Mouse (Mus musculus): ENCODE results near the gene Glb1. TPM values are rescaled to one million over a fixed set of nuclear protein-coding genes. Genes with fewer than 3 reads are reported as not detected.
A peak's percentile ranks its signal among the peaks of the same experiment; 100 is the strongest.

Gene Glb1
- polyA plus RNA-seq, 2 experiments = 10.2 to 13.1 TPM

- DNase-seq (ENCODE audit: low read depth in 3 of 3, low spot score in 3 of 3) (no peak), ATAC-seq (ENCODE audit: insufficient read depth) (no peak)
- Histone ChIP-seq H3K36me3 (replicated peaks; ENCODE audit: control insufficient read depth, insufficient read depth, low read depth) (no peaks in the 10 kb centered on the region), H3K4me3 (ENCODE audit: insufficient read depth in 1 of 2, low read depth in 2 of 2, low read length in 2 of 2) (no peak overlapping the region), H3K27me3 (ENCODE audit: control insufficient read depth, insufficient read depth, low read length) (no peaks in the 10 kb centered on the region), H3K9ac (replicated peaks) (no peak overlapping the region), H3K9me3 (ENCODE audit: control insufficient read depth, low read length) (no peaks in the 10 kb centered on the region), H3K27ac (no peak overlapping the region), H3K4me1 (replicated peaks; ENCODE audit: control insufficient read depth in 2 of 2, insufficient read depth in 2 of 2, low read length in 1 of 2) (peaks cover 4 to 10% of the 10 kb centered on the region in 2 experiments; a peak in 3 of 4 replicates), H3K4me2 (ENCODE audit: low read depth) (no peak overlapping the region)
- no peak for TF ChIP-seq EP300 (IDR thresholded peaks at IDR 0.05; ENCODE audit: low read depth)
- no peak for TF ChIP-seq CTCF (IDR thresholded peaks at IDR 0.05; ENCODE audit: low read depth)
- 85% methylated on average over 8 of the region's 8 CpGs for WGBS (ENCODE audit: insufficient replicate concordance)
Measured at GRCm38 (mm10) chr9:114446887-114447286, 46.0 kb downstream of the Glb1 start.

GRCm38 (mm10) chr9:114448700-114449099 is 47.8 kb downstream of the Glb1 start:
- no peak for TF ChIP-seq EP300 (IDR thresholded peaks at IDR 0.05; ENCODE audit: low read depth)
- no peak for TF ChIP-seq CTCF (IDR thresholded peaks at IDR 0.05; ENCODE audit: low read depth)
- 68% methylated on average over 5 of the region's 5 CpGs for WGBS (ENCODE audit: insufficient replicate concordance)
- Histone ChIP-seq H3K36me3 (replicated peaks; ENCODE audit: control insufficient read depth, insufficient read depth, low read depth) (no peaks in the 10 kb centered on the region), H3K4me2 (ENCODE audit: low read depth) (no peak overlapping the region), H3K27me3 (ENCODE audit: control insufficient read depth, insufficient read depth, low read length) (no peaks in the 10 kb centered on the region), H3K27ac (no peak overlapping the region), H3K4me3 (ENCODE audit: insufficient read depth in 1 of 2, low read depth in 2 of 2, low read length in 2 of 2) (no peak overlapping the region), H3K9ac (replicated peaks) (no peak overlapping the region), H3K9me3 (ENCODE audit: control insufficient read depth, low read length) (no peaks in the 10 kb centered on the region), H3K4me1 (replicated peaks; ENCODE audit: control insufficient read depth in 2 of 2, insufficient read depth in 2 of 2, low read length in 1 of 2) (peaks cover 4 to 10% of the 10 kb centered on the region in 2 experiments; a peak in 3 of 4 replicates)
- peak in 2 of 3 experiments; percentile 4 to 24 for DNase-seq (ENCODE audit: low read depth in 3 of 3, low spot score in 3 of 3)
- ATAC-seq (ENCODE audit: insufficient read depth) = peak; percentile 71

DNA sequence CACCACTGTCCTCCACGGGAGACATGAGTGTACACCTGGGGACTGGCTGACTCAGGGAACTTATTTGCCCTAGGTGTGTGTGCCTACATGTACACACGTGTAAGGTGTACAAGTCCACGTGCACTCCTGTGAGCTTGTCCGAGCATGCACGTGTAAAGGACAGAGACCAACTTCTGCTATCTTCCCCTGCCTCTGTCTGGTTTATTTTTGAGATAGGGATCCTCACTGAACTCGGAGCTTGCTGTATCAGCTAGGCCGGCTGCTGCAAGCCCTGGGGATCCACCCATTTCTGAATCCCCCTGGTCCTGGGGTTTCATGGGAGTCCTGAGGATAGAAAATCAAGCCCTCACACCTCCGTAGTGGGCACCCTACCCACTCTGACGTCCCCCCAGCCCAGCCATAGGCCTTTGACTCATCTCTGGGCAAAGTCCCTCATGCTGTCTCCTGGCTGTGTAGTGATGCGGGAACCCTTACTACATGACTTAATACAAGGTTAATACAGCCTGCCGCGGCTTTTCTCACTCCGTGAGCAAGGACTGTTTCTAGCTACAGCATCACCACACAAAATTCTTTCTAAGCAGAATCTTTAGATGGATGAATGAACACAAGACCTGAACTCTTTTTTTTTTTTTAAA is 48.4 kb downstream of the Glb1 start:
- DNase-seq (ENCODE audit: low read depth in 3 of 3, low spot score in 3 of 3) = peak in 1 of 3 experiments; percentile 24
- Histone ChIP-seq H3K9me3 (ENCODE audit: control insufficient read depth, low read length) (no peaks in the 10 kb centered on the region), H3K9ac (replicated peaks) (no peak overlapping the region), H3K4me2 (ENCODE audit: low read depth) (no peak overlapping the region), H3K4me1 (replicated peaks; ENCODE audit: control insufficient read depth in 2 of 2, insufficient read depth in 2 of 2, low read length in 1 of 2) (peaks cover 4 to 10% of the 10 kb centered on the region in 2 experiments; a peak in 3 of 4 replicates), H3K36me3 (replicated peaks; ENCODE audit: control insufficient read depth, insufficient read depth, low read depth) (no peaks in the 10 kb centered on the region), H3K4me3 (ENCODE audit: insufficient read depth in 1 of 2, low read depth in 2 of 2, low read length in 2 of 2) (no peak overlapping the region), H3K27ac (no peak overlapping the region), H3K27me3 (ENCODE audit: control insufficient read depth, insufficient read depth, low read length) (no peaks in the 10 kb centered on the region)
- no peak for TF ChIP-seq EP300 (IDR thresholded peaks at IDR 0.05; ENCODE audit: low read depth)
- TF ChIP-seq CTCF (IDR thresholded peaks at IDR 0.05; ENCODE audit: low read depth) = no peak
- peak; percentile 80 for ATAC-seq (ENCODE audit: insufficient read depth)
- 56% methylated on average over 13 of the region's 13 CpGs for WGBS (ENCODE audit: insufficient replicate concordance)

DNA sequence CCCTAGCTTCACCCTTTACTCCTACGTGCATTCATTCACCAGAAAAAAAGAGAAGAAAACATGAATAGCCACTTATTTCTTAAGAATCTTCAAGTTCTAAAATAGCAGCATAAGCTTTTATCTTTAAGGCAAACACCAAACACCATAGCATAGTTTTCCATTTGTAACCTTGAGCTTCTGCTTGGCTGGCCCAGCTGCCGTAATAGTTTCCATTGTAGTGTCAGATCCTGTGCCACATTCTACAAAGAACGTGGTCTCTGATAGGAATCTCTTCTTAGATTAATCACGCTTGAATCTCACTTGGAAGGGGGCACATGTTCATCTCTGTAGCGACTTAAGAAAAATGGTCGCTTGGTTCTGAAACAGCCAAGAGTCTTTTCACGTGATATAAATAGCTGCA is 50.7 kb downstream of the Glb1 start:
- WGBS (ENCODE audit: insufficient replicate concordance) = 69% methylated on average over 7 of the region's 7 CpGs
- H3K4me1 ChIP-seq (replicated peaks; ENCODE audit: control insufficient read depth in 2 of 2, insufficient read depth in 2 of 2, low read length in 1 of 2) = peaks cover 4 to 10% of the 10 kb centered on the region in 2 experiments; a peak in 3 of 4 replicates

DNA sequence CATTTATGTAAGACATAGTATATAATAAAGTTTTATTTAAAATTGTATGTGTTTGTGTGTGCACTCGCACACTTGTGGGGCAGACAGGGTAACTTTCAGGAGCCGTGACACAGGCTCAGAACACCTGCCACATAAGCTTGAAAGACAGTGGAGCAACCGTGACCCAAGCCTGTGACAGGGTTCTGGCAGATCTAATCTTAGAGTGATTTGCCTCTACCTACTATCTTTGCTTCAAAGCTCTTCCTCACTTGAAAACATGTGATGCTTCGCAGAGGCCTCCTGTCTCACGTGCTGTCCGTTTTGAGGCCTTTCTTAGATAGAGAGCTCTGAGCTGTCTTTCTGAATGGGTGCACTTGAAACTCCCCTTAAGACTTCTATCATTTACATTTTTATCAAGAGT is 51.5 kb downstream of the Glb1 start:
- Histone ChIP-seq H3K27me3 (ENCODE audit: control insufficient read depth, insufficient read depth, low read length) (no peaks in the 10 kb centered on the region), H3K36me3 (replicated peaks; ENCODE audit: control insufficient read depth, insufficient read depth, low read depth) (no peaks in the 10 kb centered on the region), H3K4me3 (ENCODE audit: insufficient read depth in 1 of 2, low read depth in 2 of 2, low read length in 2 of 2) (no peak overlapping the region), H3K9me3 (ENCODE audit: control insufficient read depth, low read length) (no peaks in the 10 kb centered on the region), H3K4me1 (replicated peaks; ENCODE audit: control insufficient read depth in 2 of 2, insufficient read depth in 2 of 2, low read length in 1 of 2) (peaks cover 4 to 10% of the 10 kb centered on the region in 2 experiments; a peak in 3 of 4 replicates), H3K9ac (replicated peaks) (no peak overlapping the region), H3K4me2 (ENCODE audit: low read depth) (no peak overlapping the region), H3K27ac (no peak overlapping the region)
- no peak for DNase-seq (ENCODE audit: low read depth in 3 of 3, low spot score in 3 of 3)
- TF ChIP-seq EP300 (IDR thresholded peaks at IDR 0.05; ENCODE audit: low read depth) = no peak
- TF ChIP-seq CTCF (IDR thresholded peaks at IDR 0.05; ENCODE audit: low read depth) = no peak
- ATAC-seq (ENCODE audit: insufficient read depth) = no peak
- WGBS (ENCODE audit: insufficient replicate concordance) = 78% methylated on average over 6 of the region's 6 CpGs

More for the DNA sequence above, 50.7 kb downstream of the Glb1 start:
- H3K4me2 ChIP-seq (ENCODE audit: low read depth) = no peak overlapping the region
- DNase-seq (ENCODE audit: low read depth in 3 of 3, low spot score in 3 of 3) (no peak), ATAC-seq (ENCODE audit: insufficient read depth) (no peak)
- no peaks in the 10 kb centered on the region for H3K9me3 ChIP-seq (ENCODE audit: control insufficient read depth, low read length)
- no peaks in the 10 kb centered on the region for H3K27me3 ChIP-seq (ENCODE audit: control insufficient read depth, insufficient read depth, low read length)
- no peak for TF ChIP-seq CTCF (IDR thresholded peaks at IDR 0.05; ENCODE audit: low read depth)
- TF ChIP-seq EP300 (IDR thresholded peaks at IDR 0.05; ENCODE audit: low read depth) = no peak
- no peak overlapping the region for H3K4me3 ChIP-seq (ENCODE audit: insufficient read depth in 1 of 2, low read depth in 2 of 2, low read length in 2 of 2)
- no peak overlapping the region for H3K9ac ChIP-seq (replicated peaks)
- H3K36me3 ChIP-seq (replicated peaks; ENCODE audit: control insufficient read depth, insufficient read depth, low read depth) = no peaks in the 10 kb centered on the region
- no peak overlapping the region for H3K27ac ChIP-seq
